Comparison of ENCODE assay signal across 20 mouse cellular contexts in the genomic region with DNA sequence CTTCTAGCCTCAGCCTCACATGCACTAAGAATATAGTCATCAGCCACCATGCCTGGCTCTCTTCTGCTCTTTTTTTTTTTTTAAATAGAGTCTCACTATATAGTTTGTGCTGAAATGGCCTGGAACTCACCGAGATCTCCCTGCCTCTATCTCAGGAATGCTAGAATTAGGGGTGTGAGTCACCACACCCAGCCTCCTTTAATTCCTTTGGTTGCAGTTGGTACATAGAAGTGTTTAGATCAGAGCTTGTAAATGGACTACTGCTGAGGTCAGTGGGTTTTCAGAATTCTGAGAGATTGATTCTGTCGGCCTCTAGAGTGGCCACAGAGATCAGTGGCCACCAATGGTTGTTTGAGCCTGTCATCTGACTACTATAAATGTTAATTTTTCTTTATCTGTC. TPM values are rescaled to one million over a fixed set of nuclear protein-coding genes. Genes with fewer than 3 reads are reported as not detected.
DNase-seq lines count a peak whose midpoint lies in the region; ATAC-seq and TF ChIP-seq lines count a peak whose summit lies in the region.
"Had no signal": no experiment of that assay in that cellular context is flagged by ENCODE, and none has a peak within 500 bp of the region (broad histone marks: within the 10 kb centered on the region; RNA-seq: fewer than 3 reads in every experiment).

No protein-coding gene starts in this region.

- no peak for TF ChIP-seq CTCF in embryonic fibroblast, embryonic 13.5 days (IDR thresholded peaks at IDR 0.05; ENCODE audit: borderline replicate concordance, insufficient read depth, low read length)

- ATAC-seq in hindbrain, embryonic 12.5 days (ENCODE audit: low FRiP score): no peak
- no peak for ATAC-seq in kidney, embryonic 14.5 days (ENCODE audit: low FRiP score, low TSS enrichment)
- ATAC-seq: forebrain, embryonic 16.5 days; hindbrain, postnatal 0 days had no signal

- peaks cover 8% of the 10 kb centered on the region for H3K4me1 ChIP-seq in embryonic fibroblast, embryonic 13.5 days (ENCODE audit: control insufficient read depth, insufficient read depth, low read length)
- no peaks in the 10 kb centered on the region for H3K4me1 ChIP-seq in hindbrain, embryonic 12.5 days
- no peaks in the 10 kb centered on the region for H3K4me1 ChIP-seq in kidney, embryonic 14.5 days (ENCODE audit: control insufficient read depth, insufficient read depth, low read length)
- H3K4me1 ChIP-seq: heart, embryonic 12.5 days had no signal

- no peak for TF ChIP-seq POLR2A in embryonic fibroblast, embryonic 13.5 days (IDR thresholded peaks at IDR 0.05; ENCODE audit: low read depth, low read length)

- no peak overlapping the region for H3K9ac ChIP-seq in hindbrain, embryonic 12.5 days
- H3K9ac ChIP-seq in kidney, embryonic 14.5 days (ENCODE audit: low read depth, low read length): no peak overlapping the region
- H3K9ac ChIP-seq: embryonic facial prominence, embryonic 15.5 days; heart, embryonic 12.5 days; hindbrain, embryonic 13.5 days had no signal

- H3K27me3 ChIP-seq in hindbrain, embryonic 12.5 days: no peaks in the 10 kb centered on the region
- no peaks in the 10 kb centered on the region for H3K27me3 ChIP-seq in kidney, embryonic 14.5 days (ENCODE audit: control insufficient read depth, insufficient read depth, low read length)
- H3K27me3 ChIP-seq: embryonic facial prominence, embryonic 15.5 days; heart, embryonic 12.5 days; hindbrain, embryonic 13.5 days had no signal

- H3K9me3 ChIP-seq in hindbrain, embryonic 12.5 days (replicated peaks): no peaks in the 10 kb centered on the region
- no peaks in the 10 kb centered on the region for H3K9me3 ChIP-seq in kidney, embryonic 14.5 days (ENCODE audit: control insufficient read depth, low read length)
- H3K9me3 ChIP-seq: embryonic facial prominence, embryonic 15.5 days; heart, embryonic 12.5 days; hindbrain, embryonic 13.5 days had no signal

- peak overlapping the region; percentile 48; the same call in 1 of the 2 replicates for H3K27ac ChIP-seq in embryonic fibroblast, embryonic 13.5 days (ENCODE audit: insufficient read depth, low read length)
- H3K27ac ChIP-seq in hindbrain, embryonic 12.5 days: no peak overlapping the region
- H3K27ac ChIP-seq in kidney, embryonic 14.5 days (ENCODE audit: low read depth, low read length): no peak overlapping the region
- H3K27ac ChIP-seq: embryonic facial prominence, embryonic 15.5 days; gastrocnemius, adult 2 months; hindbrain, embryonic 13.5 days; hindbrain, postnatal 0 days had no signal

- H3K4me3 ChIP-seq in embryonic fibroblast, embryonic 13.5 days (ENCODE audit: insufficient read depth, low read length): no peak overlapping the region
- no peak overlapping the region for H3K4me3 ChIP-seq in hindbrain, embryonic 12.5 days
- no peak overlapping the region for H3K4me3 ChIP-seq in kidney, embryonic 14.5 days (ENCODE audit: low read length)
- H3K4me3 ChIP-seq: embryonic facial prominence, embryonic 15.5 days; gastrocnemius, adult 2 months; heart, embryonic 12.5 days; hindbrain, embryonic 13.5 days had no signal

- 67% methylated on average over 2 of the region's 2 CpGs for WGBS in hindbrain, embryonic 12.5 days
- 61% methylated on average over 2 of the region's 2 CpGs for WGBS in kidney, embryonic 14.5 days

- no peak overlapping the region for H3K4me2 ChIP-seq in hindbrain, embryonic 12.5 days (replicated peaks)
- no peak overlapping the region for H3K4me2 ChIP-seq in kidney, embryonic 14.5 days (replicated peaks; ENCODE audit: low read depth, low read length)
- H3K4me2 ChIP-seq: embryonic facial prominence, embryonic 15.5 days; heart, embryonic 12.5 days; hindbrain, embryonic 13.5 days had no signal

- no peaks in the 10 kb centered on the region for H3K36me3 ChIP-seq in hindbrain, embryonic 12.5 days
- H3K36me3 ChIP-seq in kidney, embryonic 14.5 days (ENCODE audit: control insufficient read depth, insufficient read depth, low read length): no peaks in the 10 kb centered on the region
- H3K36me3 ChIP-seq: embryonic facial prominence, embryonic 15.5 days; heart, embryonic 12.5 days had no signal

- DNase-seq in 3134 (ENCODE audit: extremely low read depth, insufficient read length, low spot score) (peak; percentile 56), 3T3-L1 (ENCODE audit: low read depth, low spot score) (peak; percentile 81)
- DNase-seq in Muller cell, postnatal 12 days (ENCODE audit: inconsistent ontology term): peak; percentile 69
- DNase-seq in frontal cortex, adult 2 months (ENCODE audit: extremely low spot score in 1 of 2, low spot score in 1 of 2): no peak
- DNase-seq: adrenal gland, postnatal 14 days; cerebellum, adult 11-12 months; cerebellum, postnatal 10 days; gastrocnemius, adult 2 months; gastrocnemius, postnatal 25 days; heart, postnatal 36 days; kidney, adult 11 months; kidney, adult 9 months had no signal

RNA-seq across cellular contexts. Expression of a gene that starts 4.0 kb away (rescaled TPM):
- polyA plus RNA-seq in embryonic fibroblast, embryonic 13.5 days (2011; ENCODE audit: insufficient read length, low read depth, missing spikeins): 5.0 and 8.0 TPM in 2 replicates
- 6.2 and 6.3 TPM in 2 replicates for polyA plus RNA-seq in hindbrain, embryonic 12.5 days (2016; fragmentation: Nextera tagmentation; extraction: Ambion mirVana)
- polyA plus RNA-seq in frontal cortex, adult 2 months (2012; rRNA removed): 28.1 and 29.7 TPM in 2 replicates
- polyA plus RNA-seq in kidney, embryonic 14.5 days (2014; fragmentation: Nextera tagmentation; extraction: Ambion mirVana): 6.1 and 6.5 TPM in 2 replicates

RNA-seq across cellular contexts. Expression of a gene that starts 10.3 kb away (rescaled TPM):
- 24.8 and 25.4 TPM in 2 replicates for polyA plus RNA-seq in embryonic fibroblast, embryonic 13.5 days (2011; ENCODE audit: insufficient read length, low read depth, missing spikeins)
- 28.6 and 33.4 TPM in 2 replicates for polyA plus RNA-seq in hindbrain, embryonic 12.5 days (2016; fragmentation: Nextera tagmentation; extraction: Ambion mirVana)
- 18.2 and 21.0 TPM in 2 replicates for polyA plus RNA-seq in frontal cortex, adult 2 months (2012; rRNA removed)
- polyA plus RNA-seq in kidney, embryonic 14.5 days (2014; fragmentation: Nextera tagmentation; extraction: Ambion mirVana): 17.9 and 30.5 TPM in 2 replicates

RNA-seq across cellular contexts. Expression of a gene that starts 27.3 kb away (rescaled TPM):
- polyA plus RNA-seq in embryonic fibroblast, embryonic 13.5 days (2011; ENCODE audit: insufficient read length, low read depth, missing spikeins): 31.8 and 37.2 TPM in 2 replicates
- polyA plus RNA-seq in hindbrain, embryonic 12.5 days (2016; fragmentation: Nextera tagmentation; extraction: Ambion mirVana): 59.1 and 61.0 TPM in 2 replicates
- 74.6 and 83.2 TPM in 2 replicates for polyA plus RNA-seq in frontal cortex, adult 2 months (2012; rRNA removed)
- polyA plus RNA-seq in kidney, embryonic 14.5 days (2014; fragmentation: Nextera tagmentation; extraction: Ambion mirVana): 48.0 and 53.6 TPM in 2 replicates

RNA-seq across cellular contexts. Expression of a gene that starts 56.0 kb away (rescaled TPM):
- not detected in 2 replicates for polyA plus RNA-seq in embryonic fibroblast, embryonic 13.5 days (2011; ENCODE audit: insufficient read length, low read depth, missing spikeins)
- polyA plus RNA-seq in hindbrain, embryonic 12.5 days (2016; fragmentation: Nextera tagmentation; extraction: Ambion mirVana): 5.3 and 6.8 TPM in 2 replicates
- polyA plus RNA-seq in frontal cortex, adult 2 months (2012; rRNA removed): not detected in 2 replicates
- 0.53 and 0.93 TPM in 2 replicates for polyA plus RNA-seq in kidney, embryonic 14.5 days (2014; fragmentation: Nextera tagmentation; extraction: Ambion mirVana)

Comparison
In these comparisons a context has a peak if more than half of its experiments do, and no peak if none do; other contexts are left out.
1. DNase-seq: peak in 3134 (single experiment), 3T3-L1 (single experiment) and Muller cell, postnatal 12 days (single experiment); none in frontal cortex, adult 2 months (0 of 2).